Mouse (Mus musculus): Measurements from ENCODE around the gene Chpf2.

DNA sequence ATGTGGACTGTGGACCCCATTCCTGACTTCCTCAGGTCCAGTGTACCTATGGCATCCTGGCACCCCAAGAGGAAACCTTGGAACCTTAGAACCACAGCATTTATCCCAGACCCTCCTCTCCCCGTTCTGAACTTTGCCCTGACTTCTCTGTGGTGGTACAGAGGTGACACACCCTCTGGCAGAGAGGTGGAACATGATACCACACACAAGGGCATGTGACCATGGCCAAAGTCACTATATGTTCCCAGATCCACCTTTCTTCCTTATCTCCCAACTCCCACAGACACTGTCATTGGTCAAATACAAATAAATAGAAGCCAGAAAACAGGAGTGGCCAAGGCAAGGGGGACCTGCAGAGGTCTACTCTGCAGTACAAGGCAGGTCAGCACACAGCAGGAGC lies 48.6 kb downstream of the Chpf2 start:
- TF ChIP-seq POLR2A (IDR thresholded peaks at IDR 0.05; ENCODE audit: low read depth, low read length) (no peak), CTCF (IDR thresholded peaks at IDR 0.05; ENCODE audit: extremely low read depth, insufficient read length, insufficient replicate concordance, low read depth, low read length) (no peak)
